Mouse (Mus musculus) layer of hippocampus, adult 8-10 months (tissue): ENCODE data around the gene Fcer2a. TPM values are rescaled to one million over a fixed set of nuclear protein-coding genes. Genes with fewer than 3 reads are reported as not detected.

Experiments
- DNase-seq, 2 experiments: peaks; one replicate each; pipeline ENCODE4 v3.0.0; 2022; ENCODE audit warnings: low spot score in 2 of 2
- total RNA-seq, 4 experiments: library from RNA; stranded (reverse); gene quantifications; 2 replicates each; pipeline ENCODE4 v1.2.4; 2022

Fcer2a gene
- total RNA-seq, 4 experiments from 2014 or later: not detected

DNA sequence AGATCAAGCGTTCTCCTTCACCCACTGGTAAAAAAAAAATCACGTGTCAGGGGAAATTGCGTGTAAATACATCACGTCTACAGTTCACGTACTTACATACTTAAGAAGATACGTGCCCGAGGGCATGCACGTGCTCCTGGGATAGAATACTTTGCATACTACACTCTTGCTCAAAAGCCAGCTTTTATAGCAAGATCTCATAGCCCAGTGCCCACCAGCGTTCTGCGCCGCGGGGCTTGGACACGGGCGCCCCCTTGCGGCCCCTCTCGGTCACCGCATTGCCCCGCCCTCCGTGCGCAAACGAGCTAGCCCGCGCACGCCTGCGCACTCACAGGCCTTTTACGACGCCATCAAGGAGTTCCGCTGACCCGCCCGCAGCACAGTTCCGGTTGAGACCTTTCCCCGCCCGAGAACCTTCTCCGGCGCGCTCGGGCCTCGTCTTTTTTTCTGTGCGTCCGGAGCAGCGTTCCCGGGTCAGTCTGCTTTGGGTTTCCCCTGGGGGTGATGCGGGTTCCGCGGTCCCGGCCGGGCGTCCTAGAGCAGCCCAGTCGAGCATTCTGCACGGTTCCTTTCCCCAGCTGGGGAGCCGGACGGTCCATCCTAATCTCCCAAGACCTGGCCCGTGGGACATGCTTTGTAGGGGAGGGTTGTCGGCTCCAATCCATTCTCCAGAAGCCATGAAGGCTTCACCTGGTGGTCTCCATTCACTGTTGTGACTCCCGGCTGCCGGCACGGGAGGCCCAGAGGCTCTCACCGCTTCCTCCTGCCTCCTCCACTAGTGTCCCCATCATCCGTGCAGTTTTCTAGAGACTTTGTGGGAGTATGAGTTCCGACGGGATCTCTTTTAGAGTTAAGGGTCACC, 17.6 kb downstream of the Fcer2a start, which contains the start of gene Trappc5:
TSS of gene Trappc5 (plus strand) at position 169 of the 862 bp plus-strand sequence.
- DNase-seq: peak; percentile 90 to 95

DNA sequence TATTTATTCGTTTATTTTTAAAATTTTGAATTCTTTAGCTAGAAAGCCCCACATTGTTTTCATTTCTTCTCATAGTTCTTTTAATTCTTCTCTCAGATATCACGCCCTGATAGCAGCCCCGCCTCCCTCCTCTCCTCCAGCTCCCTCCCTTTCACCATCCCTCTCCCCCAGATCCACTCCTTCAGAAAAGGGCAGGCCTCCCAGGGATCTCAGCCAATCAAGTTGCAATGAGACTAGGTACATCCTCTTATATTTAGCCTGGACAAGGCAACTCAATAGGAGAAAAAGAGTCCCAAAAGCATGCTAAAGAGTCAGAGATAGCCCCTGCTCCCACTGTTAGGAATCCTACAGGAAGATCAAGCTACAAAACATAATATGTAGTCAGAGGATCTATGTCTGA, 19.3 kb downstream of the Fcer2a start:
- no peak for DNase-seq

DNA sequence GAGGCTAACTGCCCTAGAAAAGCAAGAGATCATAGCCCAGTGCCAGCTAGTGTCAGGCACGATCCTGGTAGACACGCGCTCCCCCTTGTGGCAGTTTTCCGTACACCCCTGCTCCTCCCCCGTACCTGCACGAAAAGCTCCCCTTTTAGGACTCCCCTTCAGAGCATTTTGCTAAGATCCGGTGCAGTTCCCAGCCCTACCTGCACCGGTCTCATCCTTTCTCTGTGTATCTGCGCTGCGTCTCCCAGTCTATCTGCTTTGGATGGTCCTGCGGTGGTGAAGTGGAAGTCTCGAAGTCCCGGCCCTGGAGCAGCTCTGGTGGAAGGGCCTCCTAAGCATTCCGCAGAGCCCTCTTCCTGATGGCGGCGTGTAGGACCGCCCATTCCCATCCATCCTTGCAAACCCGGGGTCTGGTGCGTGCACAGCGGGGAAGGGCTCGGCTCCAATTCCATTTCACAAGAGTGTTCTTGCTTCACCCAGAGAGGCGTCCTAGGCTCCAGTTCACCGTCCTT, 21.9 kb downstream of the Fcer2a start, which contains the start of gene Fcor:
TSS of gene Fcor (minus strand) at position 383 of the 512 bp plus-strand sequence.
- peak; percentile 86 to 92 for DNase-seq

DNA sequence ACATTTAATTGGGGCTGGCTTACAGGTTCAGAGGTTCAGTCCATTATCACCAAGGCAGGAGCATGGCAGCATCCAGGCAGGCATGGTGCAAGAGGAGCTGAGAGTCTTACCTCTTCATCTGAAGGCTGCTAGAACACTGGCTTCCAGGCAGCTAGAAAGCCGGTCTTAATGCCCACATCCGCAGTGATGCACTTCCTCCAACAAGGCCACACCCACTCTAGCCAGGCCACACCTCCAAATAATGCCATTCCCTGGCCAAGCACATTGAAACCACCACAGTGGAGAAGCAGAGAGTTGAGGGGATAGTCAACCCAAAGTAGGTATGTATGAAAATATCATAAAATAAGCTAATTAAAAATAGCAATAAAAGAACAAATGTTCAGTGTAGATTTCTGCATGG, 23.6 kb downstream of the Fcer2a start:
- DNase-seq: no peak

DNA sequence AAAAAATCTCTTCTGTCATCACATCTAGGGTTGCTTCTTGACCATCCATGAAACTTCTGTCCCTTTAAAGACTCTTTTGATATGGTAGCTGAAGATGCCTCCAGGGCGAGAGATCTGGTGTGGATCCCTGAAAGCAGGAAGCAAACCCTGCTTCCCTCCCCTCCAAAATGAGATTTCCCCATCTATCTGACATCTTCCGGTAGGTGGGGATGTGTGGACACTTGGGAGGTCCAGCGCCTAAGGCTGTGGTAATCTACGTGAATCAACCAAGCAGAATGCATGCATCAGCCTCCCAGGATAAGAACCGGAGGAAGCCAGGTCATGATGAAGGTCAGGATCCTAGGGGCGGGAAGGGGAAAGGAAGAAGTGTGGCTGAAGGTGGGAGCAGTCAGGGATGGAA, 28.5 kb downstream of the Fcer2a start, which contains the start of gene Mcemp1:
TSS of gene Mcemp1 (plus strand) at position 248 of the 400 bp plus-strand sequence.
- no peak for DNase-seq

DNA sequence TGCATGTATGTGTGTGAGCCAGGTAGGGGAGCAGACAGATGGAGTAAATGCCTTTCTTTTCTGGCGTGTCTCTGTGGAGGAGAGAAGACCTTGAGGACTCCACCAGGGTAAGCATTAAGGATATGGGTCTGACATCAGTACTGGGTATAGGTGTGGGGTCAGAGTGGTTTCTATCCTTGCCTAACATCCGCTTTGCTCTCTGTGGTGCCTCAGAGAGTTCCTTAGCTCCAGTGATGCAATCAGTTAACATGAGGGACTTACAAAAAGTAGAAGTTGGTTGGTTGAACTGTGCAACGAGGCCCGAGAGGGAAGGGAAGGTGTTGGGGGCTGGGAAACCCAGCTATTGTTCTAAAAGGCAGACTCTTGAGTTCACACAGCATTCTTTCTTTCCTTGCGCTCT, 29.6 kb downstream of the Fcer2a start:
- DNase-seq: no peak

DNA sequence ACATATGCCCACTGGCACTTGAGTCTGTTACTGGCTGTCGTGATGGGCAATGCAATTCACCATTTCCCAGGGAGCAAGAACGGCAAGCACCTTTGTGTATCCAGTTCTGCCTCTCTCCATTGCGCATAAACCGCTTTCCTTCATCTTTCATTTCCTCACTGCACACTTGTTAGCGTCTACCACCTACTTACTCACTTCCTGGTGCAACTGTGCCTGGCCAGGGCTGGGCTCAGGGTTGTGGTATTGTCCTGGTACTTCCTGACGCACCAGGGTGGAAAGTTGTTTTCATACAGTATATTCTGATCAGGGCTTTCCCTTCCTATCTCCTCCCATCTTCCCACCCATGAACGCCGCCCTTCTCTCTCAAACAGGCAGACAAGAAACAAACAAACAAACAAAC, 33.1 kb downstream of the Fcer2a start:
- no peak for DNase-seq

DNA sequence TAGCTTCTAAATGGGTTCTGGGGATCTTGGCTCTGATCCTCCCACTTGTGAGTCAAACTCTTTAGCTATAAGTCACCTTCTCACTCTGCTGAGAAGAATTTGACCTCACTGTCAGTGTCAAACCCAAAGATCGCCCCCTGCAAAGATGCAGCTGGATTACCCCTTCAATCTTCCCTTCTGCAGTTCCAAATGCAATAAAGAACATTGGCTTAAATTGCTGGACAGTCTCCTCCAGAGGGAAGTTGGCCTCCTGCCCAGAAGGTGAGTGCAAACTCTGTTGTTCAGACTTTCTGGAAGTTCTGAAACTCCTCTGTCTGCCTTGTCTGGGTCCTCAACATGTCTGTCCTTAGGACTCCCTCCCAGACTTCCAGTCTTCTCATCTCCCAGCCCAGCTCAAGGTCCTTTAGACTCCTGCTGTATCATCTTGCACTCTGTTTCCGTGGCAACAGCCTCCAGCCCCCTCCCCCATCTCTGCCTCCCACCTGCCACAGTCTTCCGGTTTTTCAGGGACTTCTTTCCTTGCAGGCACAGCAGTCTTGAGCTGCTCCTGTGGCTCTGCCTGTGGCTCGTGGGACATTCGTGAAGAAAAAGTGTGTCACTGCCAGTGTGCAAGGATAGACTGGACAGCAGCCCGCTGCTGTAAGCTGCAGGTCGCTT, 37.1 kb downstream of the Fcer2a start:
- DNase-seq: no peak

DNA sequence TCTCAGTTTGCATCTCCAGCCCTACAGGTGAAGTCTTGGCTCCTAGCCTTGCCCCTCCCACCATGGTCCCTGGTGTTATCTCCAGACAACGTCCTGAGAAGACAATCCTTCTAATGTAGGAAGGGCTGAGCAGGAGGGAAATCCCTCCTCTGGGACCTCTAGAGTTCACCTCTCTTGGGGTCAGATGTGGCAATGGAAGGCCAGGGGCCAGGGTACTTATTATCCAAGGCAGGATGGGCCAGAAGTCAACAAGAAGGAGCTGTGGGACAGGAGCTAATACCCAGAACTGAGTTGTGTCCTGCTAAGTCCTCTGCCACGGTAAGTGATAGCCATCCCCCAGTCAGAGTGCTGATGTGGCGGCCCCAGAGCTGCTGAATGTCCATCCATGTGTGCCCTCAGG, 38.4 kb downstream of the Fcer2a start, which contains the start of gene Retn:
TSS of gene Retn (plus strand) at position 245 of the 400 bp plus-strand sequence.
- no peak for DNase-seq

DNA sequence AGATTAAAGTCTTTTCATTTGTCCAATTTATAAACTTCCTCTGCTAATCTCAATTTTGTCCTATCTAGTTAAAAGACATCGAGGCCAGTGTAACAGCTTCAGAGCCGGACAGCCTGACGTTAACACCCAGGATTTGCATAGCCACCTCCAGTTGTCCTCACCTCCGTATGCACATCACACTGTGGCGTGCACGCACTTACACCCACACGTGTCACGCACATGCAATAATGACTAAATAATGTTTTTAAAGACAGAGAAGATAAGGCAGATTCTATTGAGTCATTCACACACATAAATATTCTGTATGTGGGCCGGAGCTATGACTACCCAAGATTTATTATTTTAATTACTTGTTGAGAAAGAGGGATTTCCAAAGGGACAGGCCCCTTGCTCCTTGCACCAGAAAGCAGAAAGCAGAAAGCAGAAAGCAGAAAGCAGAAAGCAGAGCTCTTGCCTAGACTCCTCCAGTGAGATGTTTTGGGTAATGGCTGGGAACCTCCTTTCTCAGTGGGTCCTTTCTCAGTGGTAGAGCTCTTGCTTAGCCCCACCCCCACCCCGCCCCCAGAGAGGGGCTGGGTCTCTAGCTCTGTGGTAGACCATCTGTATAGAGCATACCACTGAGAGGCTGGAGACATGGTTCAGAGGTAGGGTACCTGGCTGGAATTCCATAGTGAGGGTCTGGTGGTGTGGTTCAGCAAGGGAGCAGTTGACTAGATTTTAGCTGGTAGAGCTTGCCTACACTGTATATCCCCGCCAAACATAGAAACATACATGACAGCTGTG, 39.1 kb downstream of the Fcer2a start:
- DNase-seq: no peak

DNA sequence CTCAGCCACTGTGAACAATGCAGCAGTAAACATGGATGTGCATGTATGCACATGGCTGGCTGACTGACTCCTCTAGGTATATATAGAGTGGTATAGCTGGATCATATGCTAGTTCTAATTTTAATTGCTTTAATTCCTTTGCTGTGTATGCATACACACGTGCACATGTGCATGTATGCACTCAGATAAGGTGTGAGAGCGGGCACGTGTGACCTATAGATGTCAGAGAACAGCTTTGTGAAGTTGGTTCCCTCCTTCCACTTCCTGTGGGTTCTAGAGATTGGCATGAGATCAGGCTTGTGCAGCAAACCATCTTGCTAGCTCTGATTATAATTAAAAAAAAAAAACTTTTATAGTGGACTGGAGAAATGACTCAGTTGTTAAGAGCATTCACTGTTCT, 41.1 kb downstream of the Fcer2a start:
- no peak for DNase-seq

DNA sequence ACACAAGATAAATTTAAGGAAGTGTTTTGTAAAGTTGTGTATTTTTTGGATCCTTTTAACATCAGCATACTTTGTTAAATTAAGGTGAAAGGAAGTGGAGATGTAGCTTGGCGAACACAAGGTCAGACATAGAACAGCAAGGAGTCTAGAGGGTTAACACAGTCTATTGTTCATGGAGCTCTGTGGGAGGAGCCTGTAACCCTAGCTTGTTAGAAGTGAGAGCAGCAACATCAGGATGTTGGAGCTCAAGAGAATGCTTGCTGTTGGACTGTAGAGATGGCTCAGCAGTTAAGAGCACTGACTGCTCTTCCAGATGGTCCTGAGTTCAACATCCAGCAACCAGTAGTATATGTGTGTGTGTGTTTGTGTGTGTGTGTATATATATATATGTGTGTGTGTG, 45.0 kb downstream of the Fcer2a start:
- DNase-seq: no peak

DNA sequence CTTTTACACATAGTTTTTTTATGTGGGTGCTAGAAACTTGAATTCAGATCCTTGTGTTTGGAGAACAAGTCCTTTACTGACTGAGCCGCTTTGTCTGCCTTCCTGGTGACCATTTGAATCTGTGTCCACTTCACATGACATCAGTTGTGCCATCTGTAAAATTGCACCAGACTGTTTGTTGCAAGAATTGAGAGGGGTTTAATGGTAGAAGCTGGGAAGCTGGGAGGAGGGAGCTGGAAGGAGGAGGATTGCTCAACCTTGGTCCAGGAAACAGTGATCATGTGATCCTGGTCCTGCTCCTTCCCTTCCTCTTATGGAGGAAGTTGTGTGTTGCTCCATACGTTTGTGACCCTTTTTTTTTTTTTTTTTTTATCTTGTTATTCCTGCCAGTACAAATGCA, 45.7 kb downstream of the Fcer2a start:
- DNase-seq: no peak

DNA sequence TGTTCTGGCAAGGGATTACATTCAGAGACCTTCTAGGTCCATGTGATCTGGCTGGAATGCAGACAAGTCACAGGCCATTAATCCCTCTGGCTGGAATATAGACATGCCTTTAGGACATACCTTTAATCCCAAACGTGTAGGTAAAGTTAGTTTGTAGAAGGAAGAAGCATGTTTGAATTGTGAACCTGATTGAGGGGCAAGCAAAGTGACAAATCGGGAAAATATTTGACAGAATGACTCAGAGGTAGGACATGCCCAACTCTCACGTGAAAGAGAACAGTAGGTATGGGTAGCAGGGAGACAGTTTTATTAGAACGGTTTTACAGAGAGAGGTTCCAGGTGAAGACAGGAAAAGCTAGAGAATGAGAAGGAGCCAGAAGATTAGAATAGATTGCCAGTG, 46.4 kb downstream of the Fcer2a start:
- no peak for DNase-seq

DNA sequence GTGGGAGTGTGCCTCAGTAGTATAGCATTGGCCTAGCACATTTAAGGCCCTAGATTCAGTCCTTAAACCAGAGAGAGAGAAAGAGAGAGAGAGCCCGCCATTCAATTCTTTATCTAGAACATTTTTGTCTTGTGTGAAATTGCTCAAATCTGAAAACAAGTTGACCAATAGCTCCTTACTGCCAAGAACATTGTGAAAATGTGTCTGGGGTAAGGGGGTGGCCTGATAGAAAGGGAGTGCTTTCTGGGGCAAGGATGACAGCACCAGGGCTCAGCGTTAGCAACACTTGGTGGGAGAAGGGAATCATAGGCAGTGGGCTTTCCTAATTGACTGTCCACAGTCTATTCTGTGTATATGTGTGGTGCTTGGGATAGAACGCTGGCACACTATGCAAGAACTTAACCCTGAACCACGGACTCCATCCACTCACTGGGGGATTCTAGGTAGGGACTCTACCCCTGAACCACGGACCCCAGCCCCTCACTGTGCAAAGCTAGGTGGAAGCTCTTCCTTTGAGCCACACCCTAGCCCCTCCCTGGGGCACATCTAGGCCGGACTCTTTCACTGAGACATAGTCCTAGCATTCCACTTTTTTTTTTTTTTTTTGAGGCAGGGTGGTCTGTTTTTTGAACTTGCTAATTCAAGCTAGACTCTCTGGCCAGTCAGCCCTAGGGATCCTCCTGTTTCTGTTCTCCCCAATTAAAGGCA, 47.0 kb downstream of the Fcer2a start:
- no peak for DNase-seq

DNA sequence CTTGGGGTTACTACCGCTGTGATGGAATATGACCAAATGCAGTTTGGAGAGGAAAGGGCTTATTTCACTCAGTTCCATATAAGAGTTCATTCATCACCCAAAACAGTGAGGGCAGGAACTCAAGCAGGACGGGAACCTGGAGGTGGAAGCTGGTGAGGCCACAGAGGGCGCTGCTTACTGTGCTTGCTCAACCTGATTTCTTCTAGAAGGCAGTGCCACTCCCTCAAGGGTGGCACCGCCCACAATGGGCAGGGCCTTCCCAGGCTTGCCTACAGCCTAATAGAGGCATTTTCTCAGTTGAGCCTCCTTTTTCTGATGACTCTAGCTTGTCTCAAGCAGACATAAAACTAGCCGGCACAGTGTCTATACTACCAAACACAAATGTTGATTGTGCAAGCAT, 48.2 kb downstream of the Fcer2a start:
- no peak for DNase-seq

Other genes starting within 250 kb of the Fcer2a start
- 1 to 10 TPM in 2 of 4 experiments, under 1 TPM in 2; 0.70 to 2.1 (median 1.1) TPM for gene Pex11g, start 226.5 kb downstream of the Fcer2a start, total RNA-seq
- under 1 TPM in 2 of 4 experiments, not detected in 2; 0.49 to 0.52 TPM for gene Tex45, start 223.3 kb downstream of the Fcer2a start, total RNA-seq
- 10 to 100 TPM; 27.6 to 32.1 (median 28.0) TPM for gene Zfp358, start 201.0 kb downstream of the Fcer2a start, total RNA-seq
- gene Mcoln1, start 193.7 kb downstream of the Fcer2a start, total RNA-seq: 10 to 100 TPM; 83.5 to 97.9 (median 89.6) TPM
- gene Pnpla6, start 178.8 kb downstream of the Fcer2a start, total RNA-seq: 100 to 1,000 TPM in 1 of 4 experiments, 10 to 100 TPM in 3; 66.7 to 102 (median 88.9) TPM
- under 1 TPM in 1 of 4 experiments, not detected in 3; 0.56 TPM for gene C330021F23Rik, start 126.2 kb downstream of the Fcer2a start, total RNA-seq
- gene Camsap3, start 106.9 kb downstream of the Fcer2a start, total RNA-seq: 10 to 100 TPM; 31.9 to 34.0 (median 32.6) TPM
- 10 to 100 TPM; 39.1 to 45.9 (median 41.4) TPM for gene Xab2, start 72.9 kb downstream of the Fcer2a start, total RNA-seq
- 100 to 1,000 TPM in 1 of 4 experiments, 10 to 100 TPM in 3; 42.2 to 100 (median 80.9) TPM for gene Pet100, start 72.6 kb downstream of the Fcer2a start, total RNA-seq
- gene Pcp2, start 68.6 kb downstream of the Fcer2a start, total RNA-seq: not detected
- gene Stxbp2, start 63.2 kb downstream of the Fcer2a start, total RNA-seq: 10 to 100 TPM; 59.8 to 87.1 (median 69.4) TPM
- 1 to 10 TPM in 1 of 4 experiments, under 1 TPM in 3; 0.61 to 1.3 (median 0.75) TPM for gene Retn, start 38.4 kb downstream of the Fcer2a start, total RNA-seq
- under 1 TPM in 2 of 4 experiments, not detected in 2; 0.25 to 0.31 TPM for gene Mcemp1, start 28.4 kb downstream of the Fcer2a start, total RNA-seq
- gene Fcor, start 21.8 kb downstream of the Fcer2a start, total RNA-seq: 10 to 100 TPM in 3 of 4 experiments, 1 to 10 TPM in 1; 9.9 to 18.1 (median 14.7) TPM
- gene Trappc5, start 17.9 kb downstream of the Fcer2a start, total RNA-seq: 10 to 100 TPM; 26.3 to 31.4 (median 28.6) TPM
- not detected for gene Clec4g, start 26.5 kb upstream of the Fcer2a start, total RNA-seq
- 1 to 10 TPM in 1 of 4 experiments, under 1 TPM in 1, not detected in 2; 0.34 to 1.1 TPM for gene Cd209a, start 54.8 kb upstream of the Fcer2a start, total RNA-seq
- gene Cd209e, start 160.1 kb upstream of the Fcer2a start, total RNA-seq: not detected
- not detected for gene Cd209d, start 184.4 kb upstream of the Fcer2a start, total RNA-seq
- 1 to 10 TPM in 1 of 4 experiments, under 1 TPM in 3; 0.33 to 1.2 (median 0.62) TPM for gene Cd209b, start 232.7 kb upstream of the Fcer2a start, total RNA-seq